Comparison of ENCODE assay signal across 7 mouse cellular contexts in genomic region chr4:138169420-138169819, GRCm38 (mm10). TPM values are rescaled to one million over a fixed set of nuclear protein-coding genes. Genes with fewer than 3 reads are reported as not detected.
ATAC-seq and TF ChIP-seq lines count a peak whose summit lies in the region.
"Had no signal": no experiment of that assay in that cellular context is flagged by ENCODE, and none has a peak within 500 bp of the region (broad histone marks: within the 10 kb centered on the region; RNA-seq: fewer than 3 reads in every experiment).

No protein-coding gene starts in this region.

- no peak overlapping the region for H3K9ac ChIP-seq in forebrain, embryonic 12.5 days

- no peak for TF ChIP-seq POLR2A in myocyte (IDR thresholded peaks at IDR 0.05; ENCODE audit: insufficient read length, low read depth)

- H3K4me1 ChIP-seq in forebrain, embryonic 12.5 days, result no peaks in the 10 kb centered on the region

- H3K27ac ChIP-seq in forebrain, embryonic 12.5 days, result no peak overlapping the region

- ATAC-seq in forebrain, embryonic 12.5 days (ENCODE audit: low FRiP score), result no peak
- ATAC-seq: activated CD4-positive, CD25-positive, alpha-beta regulatory T cell, adult 4 months; CD4-positive, CD25-positive, alpha-beta regulatory T cell, adult 4 months; Patski had no signal

- H3K4me3 ChIP-seq in myocyte, result no peak overlapping the region
- no peak overlapping the region for H3K4me3 ChIP-seq in forebrain, embryonic 12.5 days (replicated peaks)

- H3K4me2 ChIP-seq in myocyte (ENCODE audit: low read depth), result no peak overlapping the region
- no peak overlapping the region for H3K4me2 ChIP-seq in forebrain, embryonic 12.5 days

- H3K36me3 ChIP-seq in myocyte (ENCODE audit: control insufficient read depth, insufficient read depth), result peaks cover 26% of the 10 kb centered on the region
- peaks cover 97% of the 10 kb centered on the region for H3K36me3 ChIP-seq in forebrain, embryonic 12.5 days (replicated peaks)

- H3K27me3 ChIP-seq in myocyte (ENCODE audit: control insufficient read depth, insufficient read depth, insufficient read length), result no peaks in the 10 kb centered on the region
- H3K27me3 ChIP-seq in forebrain, embryonic 12.5 days, result no peaks in the 10 kb centered on the region
- H3K27me3 ChIP-seq: CH12.LX, Patski had no signal

- no peaks in the 10 kb centered on the region for H3K79me2 ChIP-seq in myocyte (ENCODE audit: control insufficient read depth, insufficient read depth)

- H3K9me3 ChIP-seq in forebrain, embryonic 12.5 days, result no peaks in the 10 kb centered on the region
- H3K9me3 ChIP-seq: G1E had no signal

- H3ac ChIP-seq in myocyte (ENCODE audit: control insufficient read depth, insufficient read length), result no peak overlapping the region

- WGBS in forebrain, embryonic 12.5 days, result 94% methylated on average over 4 of the region's 4 CpGs

TF ChIP-seq in myocyte, 11 proteins besides CTCF, POLR2A, EP300 and RAD21:
- TF ChIP-seq MYOD1 (IDR thresholded peaks at IDR 0.05; ENCODE audit: control insufficient read depth in 1 of 3, insufficient read length in 2 of 3, low read depth in 2 of 3) (peak in 2 of 3 experiments; percentile 66 to 73), POLR2AphosphoS2 (IDR thresholded peaks at IDR 0.05; ENCODE audit: insufficient read length, low read depth) (no peak), USF1 (IDR thresholded peaks at IDR 0.05; ENCODE audit: low read depth) (no peak)

RNA-seq across cellular contexts. Expression of gene Hp1bp3, which starts 46.7 kb away (rescaled TPM):
- polyA plus RNA-seq in myocyte (2012; fragmentation: generic; extraction: Trizol), result 54.7 TPM
- 214 and 229 TPM in 2 replicates for polyA plus RNA-seq in forebrain, embryonic 12.5 days (2016; fragmentation: Nextera tagmentation; extraction: Ambion mirVana)
